Mouse (Mus musculus) spleen, adult 12 weeks (tissue): Measurements from ENCODE around the gene Tent5a.

ENCODE experiments used
- DNase-seq: peaks from one replicate; pipeline ENCODE4 v3.0.0; 2022; ENCODE audit warnings: low spot score

The Tent5a gene

DNA sequence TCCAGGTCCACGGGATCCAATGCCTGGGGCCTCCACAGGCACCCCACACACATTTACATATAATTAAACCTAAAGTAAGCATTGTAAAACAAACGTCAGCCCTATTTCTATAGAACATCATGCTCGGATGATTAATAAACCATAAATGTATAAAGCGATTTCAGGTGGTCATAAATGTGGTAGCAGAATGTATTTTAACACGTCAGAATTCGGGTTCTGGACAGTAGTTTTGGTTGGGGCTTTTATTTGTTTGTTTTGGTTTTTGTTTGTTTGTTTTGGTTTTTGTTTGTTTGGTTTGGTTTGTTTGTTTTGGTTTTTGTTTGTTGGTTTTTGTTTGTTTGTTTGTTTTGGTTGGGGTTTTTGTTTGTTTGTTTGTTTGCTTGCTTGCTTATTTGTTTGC, 14.7 kb downstream of the Tent5a start, which contains the start of gene Gm11114:
Gm11114 (plus strand) TSS at position 301 of the 400 bp plus-strand sequence.
- DNase-seq = no peak

DNA sequence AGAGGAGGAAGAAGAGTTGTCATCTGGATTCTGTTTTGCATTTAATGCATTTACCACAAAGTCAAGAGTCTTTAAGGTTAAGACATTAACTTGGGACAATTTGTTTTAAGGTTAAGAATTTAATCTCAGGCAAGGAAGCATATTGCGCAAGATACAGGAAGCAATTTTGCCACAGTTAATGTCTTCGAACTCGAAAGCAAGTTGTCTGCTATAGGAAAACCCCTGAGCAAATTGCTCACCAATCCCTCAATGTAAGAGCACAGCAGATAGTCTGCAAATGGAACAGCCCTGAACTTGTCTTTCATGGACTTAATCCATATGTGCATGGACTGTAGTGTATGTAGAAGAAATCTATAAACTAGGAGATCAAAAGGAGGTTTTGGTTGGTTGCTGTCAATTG, 23.8 kb downstream of the Tent5a start:
- no peak for DNase-seq

DNA sequence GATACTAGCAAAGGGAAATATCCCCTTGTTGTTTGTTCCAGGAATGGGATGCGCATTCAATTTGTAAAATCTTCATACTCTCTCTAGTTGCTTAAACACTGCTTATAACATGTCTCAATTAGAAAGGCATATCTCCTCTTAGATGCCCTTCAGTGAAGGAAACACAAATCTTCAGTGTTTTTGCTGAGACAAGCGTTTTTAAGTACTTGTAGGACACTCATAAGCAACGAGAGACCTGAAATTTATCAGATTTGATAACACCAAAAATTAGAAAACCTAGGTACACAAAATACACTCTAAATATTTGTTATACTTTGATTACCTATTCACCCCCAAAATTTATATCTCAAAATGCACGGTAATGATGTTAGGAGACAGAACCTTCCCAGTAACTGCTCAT, 24.3 kb downstream of the Tent5a start:
- no peak for DNase-seq

DNA sequence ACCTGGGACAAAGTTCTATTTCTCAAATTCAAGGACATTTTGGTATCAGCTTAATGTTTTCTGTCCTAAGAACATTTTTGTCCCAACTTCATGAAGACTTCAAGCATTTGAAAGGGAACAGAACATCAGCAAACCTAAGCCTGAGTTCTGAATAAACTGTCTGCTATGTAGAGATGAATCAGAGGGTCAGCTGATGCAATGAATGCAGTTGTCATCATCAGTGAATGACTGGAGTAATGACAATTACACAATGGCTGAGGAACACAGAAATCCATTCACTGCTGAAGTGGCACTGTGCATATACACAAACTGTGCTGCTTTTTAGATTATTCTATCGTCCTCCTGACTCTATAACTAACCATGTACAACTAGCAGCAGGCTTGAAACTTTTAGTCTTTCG, 53.0 kb downstream of the Tent5a start:
- no peak for DNase-seq
